Mouse (Mus musculus): Measurements from ENCODE around the gene Plac1.

The Plac1 gene

GRCm38 (mm10) chrX:53197681-53198080 is 42.2 kb downstream of the Plac1 start:
- DNase-seq (ENCODE audit: low spot score in 2 of 2): no peak

DNA sequence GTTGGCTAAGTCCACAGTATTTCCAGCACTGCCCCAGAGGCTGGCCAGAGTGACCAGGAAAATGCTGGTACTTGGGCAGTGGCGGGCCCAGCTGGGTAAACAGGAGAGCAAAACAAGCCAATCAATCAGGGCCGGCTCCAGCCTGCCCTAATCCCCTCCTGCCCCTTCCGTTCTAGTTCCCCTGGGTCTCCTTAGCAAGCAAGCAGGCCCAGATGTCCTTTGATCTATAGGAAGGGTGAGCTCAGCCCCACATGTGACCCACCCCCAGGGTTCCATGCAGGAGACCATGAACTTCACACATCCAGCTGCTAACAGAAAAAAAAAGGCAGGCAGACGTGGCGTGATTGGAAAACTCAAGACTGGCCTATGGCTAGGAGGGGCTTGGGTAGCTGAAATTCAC is 43.5 kb downstream of the Plac1 start:
- no peak for DNase-seq (ENCODE audit: low spot score in 2 of 2)

GRCm38 (mm10) chrX:53188692-53189091 is 51.2 kb downstream of the Plac1 start:
- DNase-seq (ENCODE audit: low spot score in 2 of 2): no peak

DNA sequence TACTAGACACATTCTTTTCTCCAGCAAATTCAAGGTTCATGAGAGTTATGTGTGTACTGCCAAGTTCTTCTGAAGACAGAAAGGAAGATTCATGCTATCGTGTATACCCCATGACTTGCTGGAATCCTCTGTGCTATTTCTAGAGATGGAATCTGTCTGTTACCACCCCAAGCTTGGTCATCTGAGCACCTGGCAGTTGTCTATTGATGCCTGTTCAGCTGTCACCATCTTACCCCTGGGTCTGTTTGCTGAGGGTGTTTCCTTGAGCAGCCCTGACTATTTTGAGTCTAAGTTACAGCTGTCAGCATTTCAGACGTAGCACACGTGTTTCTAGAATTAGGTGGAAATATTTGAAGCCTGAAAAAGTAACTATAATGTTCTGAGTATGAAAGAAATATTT is 60.1 kb downstream of the Plac1 start:
- DNase-seq (ENCODE audit: low spot score in 2 of 2): no peak

- no peak for DNase-seq (ENCODE audit: low spot score in 2 of 2)
These were observed 63.6 kb downstream of the Plac1 start for GRCm38 (mm10) chrX:53176296-53176695.

DNA sequence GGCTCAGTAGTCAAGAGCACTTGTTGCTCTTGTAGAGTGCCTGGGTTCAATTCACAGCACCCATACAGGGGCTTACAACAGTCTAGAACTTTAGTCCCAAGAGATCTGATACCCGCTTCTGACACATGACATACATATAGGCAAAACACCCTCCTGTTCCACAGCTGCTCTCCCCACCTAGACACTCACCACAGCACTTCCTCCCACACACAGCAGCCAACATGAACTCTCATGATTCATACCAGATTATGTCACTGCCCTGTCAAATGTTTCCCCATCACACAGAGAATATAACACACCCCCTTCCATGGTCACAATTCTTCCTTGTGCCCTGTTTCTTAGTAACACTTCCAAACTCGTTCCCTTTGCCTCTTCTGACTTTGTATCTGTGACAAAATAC is 71.3 kb downstream of the Plac1 start:
- DNase-seq (ENCODE audit: low spot score in 2 of 2): no peak

DNA sequence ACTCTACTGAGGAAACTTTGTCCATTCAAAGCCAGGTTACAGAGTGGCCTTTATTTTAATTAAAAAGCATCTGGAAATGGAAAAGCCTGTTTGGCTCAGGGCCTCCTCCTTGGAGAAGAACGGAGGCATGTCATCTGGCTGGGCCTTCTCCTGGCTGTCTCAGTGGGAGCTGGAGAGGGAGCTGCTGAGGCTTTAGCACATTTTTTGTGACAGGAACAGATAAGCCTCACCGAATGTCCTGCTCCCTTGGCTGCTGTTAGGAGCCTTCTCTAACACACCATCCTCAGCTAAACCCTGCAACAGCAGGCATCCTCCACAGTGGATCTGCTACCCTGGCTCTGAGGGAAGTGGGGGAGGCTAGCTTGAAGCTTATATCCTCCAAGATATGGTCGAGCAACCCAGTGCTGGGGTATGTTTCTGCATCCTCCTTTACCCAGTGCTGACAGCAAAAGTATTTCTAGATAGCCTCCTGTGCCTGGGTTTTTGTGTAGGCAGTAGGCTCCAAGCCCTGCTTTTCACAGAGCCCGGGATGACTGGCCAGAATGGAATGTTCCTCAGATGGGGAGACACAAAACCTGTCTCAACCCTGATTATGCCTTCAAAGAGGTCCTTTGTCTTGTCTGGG is 72.9 kb downstream of the Plac1 start:
- DNase-seq (ENCODE audit: low spot score in 2 of 2): no peak

DNA sequence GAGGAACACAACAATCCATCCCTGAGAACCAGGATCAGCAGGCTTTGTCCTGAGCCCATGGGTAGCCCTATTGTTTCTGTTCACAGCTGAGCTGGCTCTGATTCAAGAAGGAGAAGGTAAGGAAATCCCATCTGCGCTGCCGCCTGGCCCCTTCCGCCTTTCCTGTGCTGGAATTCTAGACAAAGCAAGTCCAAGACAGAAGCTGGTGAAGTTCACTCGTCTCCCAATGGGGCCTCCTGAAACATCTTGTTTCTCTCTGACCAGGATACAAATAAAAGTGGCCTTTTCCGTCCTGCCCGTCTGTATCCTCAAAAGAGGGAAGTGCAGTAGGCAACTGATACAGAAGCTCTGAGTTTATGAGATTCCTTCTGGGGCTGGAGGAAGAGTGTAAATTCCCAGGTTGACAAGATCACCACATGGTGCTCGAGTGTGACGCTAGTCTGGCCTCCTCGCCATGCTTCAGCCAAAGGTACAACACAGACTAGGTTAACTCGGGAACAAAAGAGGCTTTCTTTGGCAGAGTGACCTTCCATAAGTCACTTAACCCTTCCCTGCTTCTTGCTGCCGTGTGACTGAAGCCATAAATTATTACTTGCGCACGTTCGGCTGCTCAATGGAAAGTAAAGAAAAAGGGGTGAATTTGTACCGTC is 73.5 kb downstream of the Plac1 start:
- DNase-seq (ENCODE audit: low spot score in 2 of 2): no peak

GRCm38 (mm10) chrX:53162589-53162988 is 77.3 kb downstream of the Plac1 start:
- no peak for DNase-seq (ENCODE audit: low spot score in 2 of 2)

- no peak for DNase-seq (ENCODE audit: low spot score in 2 of 2)
These were observed 78.3 kb downstream of the Plac1 start for GRCm38 (mm10) chrX:53161583-53161982.

- DNase-seq (ENCODE audit: low spot score in 2 of 2): no peak
These were observed 78.8 kb downstream of the Plac1 start for GRCm38 (mm10) chrX:53161115-53161514.

GRCm38 (mm10) chrX:53148039-53148438 is 91.9 kb downstream of the Plac1 start:
- no peak for DNase-seq (ENCODE audit: low spot score in 2 of 2)

- no peak for DNase-seq (ENCODE audit: low spot score in 2 of 2)
These were observed 93.5 kb downstream of the Plac1 start for GRCm38 (mm10) chrX:53146389-53146917.

- DNase-seq (ENCODE audit: low spot score in 2 of 2): no peak
These were observed 100.3 kb downstream of the Plac1 start for GRCm38 (mm10) chrX:53139641-53140040.

DNA sequence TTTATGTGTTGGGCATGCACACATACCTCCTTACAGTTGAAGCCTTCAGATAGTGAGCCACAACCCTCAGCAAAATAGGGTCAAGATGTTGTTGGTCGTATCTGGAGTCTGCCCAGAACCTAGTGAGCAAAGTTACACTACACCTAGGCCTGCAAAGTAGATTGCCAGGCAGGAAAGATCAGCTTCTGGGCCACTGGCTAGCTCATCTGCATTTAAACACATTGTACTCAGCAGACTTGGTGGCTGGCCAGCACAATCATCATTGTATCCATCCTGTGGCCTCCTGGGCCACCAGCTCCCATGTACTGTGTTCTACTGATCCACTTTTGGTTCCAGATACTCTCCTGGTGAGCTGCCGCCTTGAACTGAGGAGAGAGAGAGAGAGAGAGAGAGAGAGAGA is 102.8 kb downstream of the Plac1 start:
- DNase-seq (ENCODE audit: low spot score in 2 of 2): no peak

DNA sequence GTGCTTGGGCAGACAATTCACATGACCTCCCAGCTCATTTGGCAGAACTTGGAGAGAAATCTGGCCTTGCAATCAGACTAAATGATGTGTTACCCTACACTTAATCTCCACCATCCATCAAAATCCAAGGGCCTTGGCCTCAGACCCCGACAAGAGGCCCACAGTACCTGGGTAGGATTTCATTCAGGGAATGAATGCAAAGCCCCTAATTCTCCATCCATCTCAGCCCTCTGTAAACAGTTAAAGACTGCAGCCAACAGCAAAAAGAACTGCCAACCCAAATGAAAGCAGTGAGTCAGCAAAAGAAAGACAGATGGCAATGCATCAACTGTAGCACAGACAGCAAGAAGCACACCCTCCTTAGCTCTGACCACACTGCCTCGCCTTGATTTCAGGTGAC is 110.4 kb downstream of the Plac1 start:
- no peak for DNase-seq (ENCODE audit: low spot score in 2 of 2)

GRCm38 (mm10) chrX:53126492-53127033 is 113.3 kb downstream of the Plac1 start:
- no peak for DNase-seq (ENCODE audit: low spot score in 2 of 2)

DNA sequence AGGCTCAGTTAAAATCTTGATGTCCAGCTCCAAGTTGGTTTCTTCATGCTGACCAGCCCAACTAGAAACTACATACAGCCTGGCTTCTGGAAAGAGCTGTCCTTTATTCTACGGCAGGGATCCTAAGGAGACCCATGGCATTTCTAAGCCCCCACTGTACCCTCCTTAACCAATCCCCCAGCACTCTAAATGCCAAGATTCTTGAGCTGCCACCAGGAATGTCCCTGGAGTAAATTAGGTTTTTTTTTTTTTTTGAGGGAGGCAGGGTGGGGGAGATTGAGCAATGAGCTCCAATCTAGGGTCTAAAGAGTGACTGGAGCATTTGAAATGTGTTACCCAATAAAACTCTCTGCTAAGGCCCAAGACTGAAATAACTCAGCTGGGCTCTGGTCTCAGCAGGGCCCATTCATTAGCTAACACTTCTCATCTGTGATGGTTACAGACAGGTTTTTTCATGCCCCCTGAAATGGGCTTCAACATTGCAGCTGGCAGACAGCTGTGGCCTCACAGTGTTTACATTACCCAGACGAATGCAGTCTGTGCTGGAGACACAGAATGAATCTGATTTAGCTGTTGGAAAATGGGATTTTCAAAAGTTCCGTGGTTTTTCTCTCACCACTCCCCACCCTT is 114.0 kb downstream of the Plac1 start:
- DNase-seq (ENCODE audit: low spot score in 2 of 2): no peak

DNA sequence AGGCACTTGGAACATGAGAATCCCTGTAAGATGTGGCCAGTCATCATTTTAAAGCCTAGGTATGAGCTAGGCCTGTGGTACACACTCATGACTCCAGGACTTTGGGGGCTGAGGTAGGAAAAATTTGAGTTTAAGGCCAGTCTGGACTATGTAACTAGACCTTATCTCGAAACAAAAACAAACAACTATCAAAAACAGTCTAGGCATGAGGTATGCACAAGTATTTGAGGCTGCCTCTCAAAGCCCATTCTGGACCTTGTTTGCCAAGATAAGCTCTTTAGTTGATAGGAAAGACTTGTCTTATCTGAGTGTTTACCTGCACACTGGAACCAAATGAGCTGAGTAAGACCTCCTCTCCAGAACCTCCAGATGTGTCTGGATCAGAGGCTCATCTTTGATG is 116.3 kb downstream of the Plac1 start:
- DNase-seq (ENCODE audit: low spot score in 2 of 2): no peak

DNA sequence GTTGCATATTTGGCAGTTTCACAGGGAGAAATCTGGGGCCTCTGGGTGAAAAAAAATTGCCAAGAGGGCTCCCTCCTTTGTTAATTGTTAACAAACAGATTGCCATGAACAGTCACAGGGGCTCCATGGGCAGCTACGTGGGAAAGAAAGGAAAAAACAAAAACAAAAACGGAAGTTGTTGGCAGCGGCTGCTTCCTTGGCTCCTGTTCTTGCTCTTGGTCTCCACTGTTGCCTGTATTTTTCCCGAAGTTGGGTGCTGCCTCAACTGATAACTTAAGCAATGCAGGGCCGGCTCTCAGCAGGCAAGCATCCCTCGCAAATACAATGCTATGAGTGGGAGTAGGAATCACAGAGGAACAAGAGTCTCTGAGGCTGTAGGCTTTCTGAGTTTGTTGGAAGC is 121.3 kb downstream of the Plac1 start:
- no peak for DNase-seq (ENCODE audit: low spot score in 2 of 2)

DNA sequence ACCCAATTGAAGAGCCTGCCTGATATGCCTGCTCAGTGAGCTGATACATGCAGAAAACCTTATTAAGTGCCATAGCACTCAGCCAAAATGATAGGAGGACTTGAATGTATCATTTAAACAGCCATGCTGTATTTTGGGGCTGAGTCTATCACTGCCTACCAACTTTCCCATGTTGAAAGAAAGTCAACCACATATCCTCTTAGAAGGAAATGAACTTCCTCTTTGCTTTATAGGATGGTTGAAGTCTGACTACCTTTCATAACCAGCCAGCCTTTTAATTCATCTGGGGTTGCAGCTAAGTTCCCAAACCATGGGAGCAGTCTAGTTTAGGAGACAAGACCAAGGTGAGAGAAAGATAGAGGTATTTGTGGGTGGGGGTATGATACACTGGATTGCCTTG is 121.9 kb downstream of the Plac1 start:
- no peak for DNase-seq (ENCODE audit: low spot score in 2 of 2)

- DNase-seq (ENCODE audit: low spot score in 2 of 2): no peak
These were observed 124.9 kb downstream of the Plac1 start for GRCm38 (mm10) chrX:53114994-53115393.

DNA sequence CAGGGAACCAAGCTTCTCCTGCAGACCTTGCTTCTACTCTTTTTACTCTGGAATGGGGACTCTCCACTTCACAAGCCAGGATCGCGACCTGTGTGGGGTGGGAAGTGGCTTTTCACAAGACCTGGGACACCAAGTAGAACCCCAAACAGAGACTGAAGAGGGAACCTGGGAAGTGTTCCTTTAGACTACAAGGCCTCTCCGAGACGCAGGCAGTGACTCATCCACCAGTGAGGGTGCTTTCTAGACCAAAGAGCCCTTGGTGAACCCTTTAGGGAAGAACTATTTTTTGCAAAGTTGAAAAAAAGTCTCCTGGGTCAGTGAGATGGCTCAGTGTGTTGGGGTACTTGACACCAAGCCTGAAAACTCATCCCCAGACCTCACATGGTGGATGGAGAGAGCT is 129.8 kb downstream of the Plac1 start:
- no peak for DNase-seq (ENCODE audit: low spot score in 2 of 2)
